Mouse (Mus musculus) MEL-GATA-1-ER (cell line): ENCODE results near the gene Igf2bp1.

ENCODE experiments used
- DNase-seq: peaks from one replicate; pipeline ENCODE4 v3.0.0-alpha.2; 2012; ENCODE audit warnings: low read depth; ENCODE audit errors: extremely low read depth

The Igf2bp1 gene

DNA sequence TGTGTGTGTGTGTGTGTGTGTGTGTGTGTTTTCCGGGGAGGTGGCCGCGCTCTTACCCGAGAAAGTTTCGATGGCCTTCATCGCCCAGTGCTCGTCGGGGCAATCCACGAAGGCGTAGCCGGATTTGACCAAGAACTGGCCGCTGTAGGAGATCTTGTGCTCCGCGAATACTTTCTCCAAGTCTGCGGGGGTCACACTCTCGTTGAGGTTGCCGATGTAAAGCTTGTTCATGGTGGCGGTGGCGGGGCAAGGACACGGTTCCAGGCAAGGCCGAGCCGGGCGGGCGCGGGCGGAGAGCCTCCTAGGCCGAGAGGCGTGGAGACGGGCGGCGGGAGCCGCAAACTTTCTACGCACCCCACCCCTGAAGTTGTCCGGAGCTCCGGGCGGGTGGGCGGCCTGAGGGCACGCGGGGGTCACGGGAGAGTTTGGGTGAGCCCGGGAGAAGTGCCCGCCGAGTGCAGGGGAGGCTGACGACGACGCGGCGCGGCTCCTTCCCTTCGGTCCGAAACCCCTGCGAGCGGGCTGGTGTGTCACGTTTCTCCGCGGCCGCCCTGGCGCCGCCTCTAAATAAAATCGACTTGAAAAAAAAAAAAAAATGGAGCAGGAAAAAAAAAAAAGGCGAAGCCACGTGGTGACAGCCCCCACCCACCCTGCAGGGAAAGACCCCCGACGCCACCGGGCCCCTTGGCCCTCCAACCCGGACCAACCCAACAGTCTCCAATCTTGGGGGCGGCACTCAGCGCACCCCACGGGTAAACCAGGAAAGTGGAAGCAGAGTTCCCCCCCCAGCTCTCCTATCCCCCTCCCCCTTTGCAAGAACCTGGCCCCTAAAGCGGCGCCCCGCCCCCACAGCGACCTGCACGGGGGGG, at the start of gene Igf2bp1:
Gene Igf2bp1 (minus strand): TSS at position 538 of the 869 bp plus-strand sequence.
- no peak for DNase-seq

DNA sequence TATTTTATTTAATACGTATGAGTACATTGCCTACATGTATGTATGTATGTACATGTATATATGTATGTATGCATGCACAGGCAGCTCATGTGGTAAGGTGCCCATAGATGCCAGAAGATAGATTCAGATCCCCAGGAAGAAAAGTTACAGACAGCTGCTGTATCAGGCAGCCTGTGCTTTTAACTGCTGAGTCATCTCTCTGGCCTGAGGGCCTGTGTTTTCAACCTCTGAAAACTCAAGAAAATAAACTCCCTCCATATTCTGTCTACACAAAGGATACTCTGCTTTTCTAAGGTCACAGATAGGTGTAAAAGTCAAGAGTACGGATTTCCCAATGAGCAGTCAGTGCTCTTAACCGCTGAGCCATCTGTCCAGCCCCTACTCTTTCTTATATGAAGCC, 45.1 kb upstream of the Igf2bp1 start:
- DNase-seq: no peak

DNA sequence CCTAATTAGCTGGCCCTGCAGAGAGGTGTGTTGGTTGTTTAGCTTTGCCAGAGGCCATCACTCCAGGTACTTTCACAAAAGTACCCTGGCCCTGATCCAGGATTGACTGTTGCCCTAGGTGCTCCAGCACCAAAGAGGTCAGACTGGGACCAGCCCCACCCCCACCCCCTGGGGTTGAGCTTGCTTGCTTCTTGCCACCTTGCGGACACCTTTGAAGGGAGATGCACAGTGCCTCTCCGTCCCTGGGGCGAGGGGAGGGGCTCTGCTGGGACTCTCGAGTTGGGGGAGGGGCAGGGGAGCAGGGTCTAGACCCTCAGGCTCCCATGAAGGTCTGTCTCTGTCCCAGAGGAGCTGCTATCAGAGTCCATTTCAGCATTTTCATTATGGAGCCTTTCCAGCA, 44.2 kb upstream of the Igf2bp1 start:
- DNase-seq: no peak

DNA sequence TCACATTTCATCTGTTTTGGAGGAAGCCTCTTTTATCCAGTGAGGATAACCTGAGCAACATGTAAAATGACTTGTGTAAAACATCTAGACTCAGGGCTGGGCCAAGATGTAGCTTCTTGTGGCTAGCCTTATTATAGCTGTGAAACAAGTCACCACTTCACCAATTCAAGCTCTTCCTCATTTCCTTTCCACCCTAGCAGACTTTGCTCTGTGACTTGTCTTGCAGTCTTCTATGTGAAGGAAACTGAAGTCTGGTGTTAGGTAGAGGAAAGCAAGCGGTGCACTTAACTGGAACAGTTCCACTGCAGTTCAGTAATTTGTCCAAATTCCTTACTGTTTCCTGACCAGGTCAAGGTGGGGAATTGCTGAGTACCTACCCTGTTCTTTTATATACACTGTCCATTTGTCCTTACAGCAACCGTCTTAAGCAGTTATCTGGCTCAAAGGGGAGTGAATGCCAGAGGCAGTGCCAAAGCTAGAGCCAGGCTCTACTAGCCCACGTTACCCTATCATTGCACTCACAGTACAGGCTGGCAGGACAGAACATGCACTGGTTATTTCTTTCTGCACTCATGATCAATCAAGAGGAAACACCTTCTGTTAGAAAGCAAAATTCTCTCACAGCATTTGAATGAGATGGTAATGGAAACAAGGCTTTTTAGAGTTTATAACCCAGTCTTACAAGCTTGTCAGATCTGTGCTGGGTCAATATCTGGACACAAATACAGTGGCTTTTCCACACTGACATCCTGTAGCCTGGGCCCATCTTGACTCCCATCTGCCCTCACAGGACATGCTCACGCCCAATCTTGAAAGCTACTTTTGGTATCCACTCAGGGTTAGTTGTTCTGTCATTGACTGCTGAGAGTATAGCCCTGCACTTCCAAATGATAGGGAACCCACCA, 42.0 kb upstream of the Igf2bp1 start:
- DNase-seq: no peak

DNA sequence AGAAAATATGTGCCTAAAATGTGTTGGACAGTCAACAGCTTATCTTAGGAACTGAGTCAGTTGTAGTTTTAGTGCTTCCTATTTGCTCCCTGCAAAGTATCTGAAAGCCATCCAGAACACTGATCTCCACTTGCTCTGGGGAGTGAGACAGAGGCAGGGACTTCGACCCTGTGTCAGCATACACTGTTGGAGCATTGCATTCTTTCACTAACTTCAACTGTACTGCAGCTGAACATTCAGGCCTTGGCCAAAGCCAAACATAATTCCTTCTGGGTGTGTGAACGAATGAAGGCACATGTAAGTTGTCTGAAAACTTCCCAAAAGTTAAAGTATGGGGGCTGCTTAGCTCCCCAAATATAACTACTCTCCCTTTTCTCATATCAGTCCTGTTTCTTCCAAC, 41.1 kb upstream of the Igf2bp1 start:
- no peak for DNase-seq

DNA sequence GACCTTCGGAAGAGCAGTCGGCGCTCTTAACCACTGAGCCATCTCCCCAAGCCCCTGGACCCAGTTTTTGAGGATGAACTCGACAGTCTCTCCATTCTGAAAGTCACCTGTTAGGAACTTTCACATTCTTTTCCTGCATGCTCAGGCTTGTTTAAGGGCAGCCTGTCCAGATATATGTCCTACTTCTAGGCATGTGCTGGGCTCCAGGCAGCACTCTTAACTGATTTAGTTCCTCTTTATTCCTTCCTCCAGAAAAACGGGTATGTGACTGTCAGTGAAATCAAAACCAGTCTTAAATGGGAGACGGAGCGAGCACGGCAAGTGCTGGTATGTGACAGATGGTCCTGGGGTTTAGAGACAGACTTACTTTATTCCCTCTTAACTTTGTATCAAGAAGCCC, 40.3 kb upstream of the Igf2bp1 start:
- DNase-seq: no peak

DNA sequence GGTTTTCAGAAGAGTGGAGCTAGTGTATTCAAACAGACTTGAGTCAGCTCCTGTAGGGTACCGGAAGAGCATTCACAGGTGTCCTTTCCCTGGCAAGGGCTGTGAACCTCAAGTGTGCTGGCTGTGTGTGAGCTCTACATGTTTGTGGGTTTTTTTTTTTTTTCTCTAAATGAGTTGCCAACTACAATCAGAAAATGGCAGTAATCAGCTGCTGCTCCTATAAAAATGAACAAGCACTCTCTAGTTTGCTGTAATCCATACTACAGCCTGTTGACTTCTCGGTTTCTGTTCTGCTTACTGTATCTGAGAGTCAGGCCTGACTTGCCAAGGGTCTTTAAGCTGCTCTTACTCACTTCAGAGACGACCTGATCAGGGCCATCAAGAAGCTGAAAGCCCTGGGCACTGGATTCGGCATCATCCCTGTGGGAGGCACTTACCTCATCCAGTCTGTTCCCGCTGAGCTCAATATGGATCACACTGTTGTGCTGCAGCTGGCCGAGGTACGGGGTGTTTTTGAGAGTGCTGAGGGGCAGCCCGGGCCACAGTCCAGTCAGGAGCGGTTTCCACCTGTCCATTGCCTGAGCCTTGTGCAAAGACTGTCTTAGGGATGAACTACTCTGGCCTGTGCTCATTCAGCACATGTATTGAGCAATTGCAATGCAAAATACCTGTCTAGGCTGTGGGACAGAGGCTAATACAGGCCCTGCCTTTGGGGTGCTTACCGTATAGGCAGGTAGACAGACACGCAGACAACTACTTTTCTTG, 39.2 kb upstream of the Igf2bp1 start:
- no peak for DNase-seq

DNA sequence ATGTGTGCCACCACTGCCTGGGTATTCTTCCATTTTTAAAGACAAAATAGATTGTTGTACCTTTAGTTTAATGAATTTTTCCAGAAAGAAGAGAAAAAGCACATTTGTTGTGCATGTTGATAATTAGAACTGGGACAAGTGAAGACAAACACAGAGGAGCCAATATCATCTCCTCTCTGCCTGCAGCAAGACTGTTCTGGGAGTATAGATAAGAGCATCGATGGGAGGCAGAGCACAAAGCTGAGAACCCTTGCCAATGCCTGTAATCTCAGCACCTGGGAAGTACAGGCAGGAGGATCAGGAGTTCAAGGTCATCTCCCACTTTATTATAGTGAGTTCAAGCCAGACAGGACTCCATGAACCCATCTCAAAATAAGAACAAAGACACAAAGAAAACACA, 32.8 kb upstream of the Igf2bp1 start:
- no peak for DNase-seq

DNA sequence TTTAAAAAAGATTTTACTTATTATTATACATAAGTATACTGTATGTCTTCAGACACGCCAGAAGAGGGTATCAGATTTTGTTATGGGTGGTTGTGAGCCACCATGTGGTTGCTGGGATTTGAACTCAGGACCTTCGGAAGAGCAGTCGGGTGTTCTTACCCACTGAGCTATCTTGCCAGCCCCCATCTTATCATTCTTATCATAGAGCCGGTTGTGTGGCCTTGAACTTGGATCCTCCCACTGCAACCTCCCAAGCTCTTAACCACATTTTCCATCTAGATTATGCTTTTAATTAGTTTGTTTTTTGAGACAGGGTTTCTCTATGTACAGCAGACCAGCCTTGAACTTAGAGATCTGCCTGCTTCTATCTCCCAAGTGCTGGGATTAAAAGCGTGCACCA, 31.8 kb upstream of the Igf2bp1 start:
- DNase-seq: no peak

DNA sequence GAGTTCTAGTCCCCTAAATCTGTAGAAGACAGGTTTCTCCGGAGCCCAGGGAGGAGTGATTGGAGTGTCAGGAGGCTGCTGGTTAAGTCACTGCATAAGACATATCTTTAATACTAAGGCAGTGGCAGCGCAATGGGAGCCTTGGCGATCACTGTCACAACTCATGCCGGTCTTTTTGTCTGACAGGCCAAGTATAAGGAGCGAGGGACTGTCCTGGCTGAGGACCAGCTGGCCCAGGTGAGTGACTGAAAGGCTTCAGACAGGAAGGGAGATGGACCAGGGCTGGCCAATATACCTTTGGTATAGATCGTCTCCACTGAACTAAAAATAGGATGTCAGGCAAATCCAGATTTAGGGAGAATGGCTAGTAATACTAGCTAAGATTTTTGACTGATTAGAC, 29.4 kb upstream of the Igf2bp1 start:
- DNase-seq: no peak

DNA sequence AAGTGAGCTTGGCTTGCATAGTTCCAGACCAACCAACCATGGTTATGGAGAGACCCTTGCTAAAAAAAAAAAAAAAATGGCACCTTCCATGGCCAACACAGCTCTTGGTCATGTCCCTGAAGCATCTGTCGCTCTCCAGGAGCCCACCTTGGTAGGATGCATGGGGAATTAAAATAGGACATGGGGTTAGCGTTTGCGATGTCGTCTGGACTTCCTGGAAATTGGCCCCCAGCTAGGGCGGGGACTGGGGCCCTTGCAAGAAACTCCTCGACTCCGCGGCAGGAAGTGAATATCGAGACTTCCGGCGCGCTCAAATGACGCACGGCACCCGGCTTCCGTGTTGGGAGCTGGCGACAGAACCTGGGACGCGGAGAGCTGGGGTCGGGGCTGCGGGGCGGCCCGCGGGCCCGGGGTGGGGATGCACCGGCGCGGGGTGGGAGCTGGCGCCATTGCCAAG, 28.9 kb upstream of the Igf2bp1 start, which contains the start of gene Snf8:
Gene Snf8 (plus strand): TSS at position 290 of the 457 bp plus-strand sequence.
- peak; percentile 90 for DNase-seq

DNA sequence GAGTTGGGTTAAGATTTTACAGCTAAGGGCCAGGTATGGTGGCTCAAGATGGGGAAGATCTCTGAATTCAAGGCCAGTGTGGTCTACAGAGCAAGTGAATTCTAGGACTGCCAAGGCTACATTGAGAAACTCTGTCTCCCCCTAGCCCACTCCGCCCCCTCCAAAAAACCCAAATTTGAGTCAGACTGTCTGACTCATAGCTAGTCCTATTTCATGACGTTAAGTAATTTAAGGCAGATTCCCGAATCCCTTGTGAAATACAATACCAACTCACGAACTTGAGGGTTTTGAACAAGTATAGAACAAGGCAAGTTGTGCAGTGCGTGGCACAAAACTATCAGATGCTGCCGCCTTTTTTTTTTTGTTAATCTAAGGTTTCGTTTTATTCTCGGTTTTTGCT, 28.4 kb upstream of the Igf2bp1 start:
- no peak for DNase-seq

DNA sequence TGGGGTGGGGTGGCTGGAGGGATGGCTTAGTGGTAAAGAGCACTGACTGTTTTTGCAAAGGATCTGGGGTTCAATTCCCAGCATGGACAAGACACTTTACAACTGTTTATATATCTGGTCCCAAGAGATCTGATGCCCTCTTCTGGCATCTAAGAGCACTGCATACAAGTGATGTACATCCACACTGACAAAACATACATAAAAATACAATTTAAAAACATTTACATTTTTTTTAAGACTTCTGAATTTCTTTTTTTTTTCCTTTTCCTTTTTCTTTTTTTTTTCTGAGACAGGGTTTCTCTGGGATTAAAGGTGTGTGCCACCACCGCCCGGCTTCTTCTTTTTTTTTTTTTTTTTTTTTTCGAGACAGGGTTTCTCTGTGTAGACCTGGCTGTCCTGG, 27.5 kb upstream of the Igf2bp1 start:
- peak; percentile 57 for DNase-seq

DNA sequence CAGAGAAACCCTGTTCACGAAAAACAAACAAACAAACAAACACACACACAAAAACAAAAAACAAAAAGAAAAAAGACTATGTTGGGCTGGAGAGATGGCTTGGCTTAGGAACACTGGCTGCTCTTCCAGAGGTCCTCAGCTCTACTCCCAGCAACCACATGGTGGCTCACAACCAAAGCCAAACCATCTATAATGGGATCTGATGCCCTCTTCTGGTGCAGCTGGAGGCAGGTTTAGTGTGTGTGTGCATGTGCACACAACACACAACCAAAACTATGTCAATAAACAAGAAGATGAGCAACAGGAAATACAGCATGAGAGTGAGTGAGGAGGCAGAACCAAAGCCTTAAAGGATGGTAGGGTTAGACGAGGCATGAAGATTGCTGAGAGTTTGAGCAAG, 26.0 kb upstream of the Igf2bp1 start:
- no peak for DNase-seq

DNA sequence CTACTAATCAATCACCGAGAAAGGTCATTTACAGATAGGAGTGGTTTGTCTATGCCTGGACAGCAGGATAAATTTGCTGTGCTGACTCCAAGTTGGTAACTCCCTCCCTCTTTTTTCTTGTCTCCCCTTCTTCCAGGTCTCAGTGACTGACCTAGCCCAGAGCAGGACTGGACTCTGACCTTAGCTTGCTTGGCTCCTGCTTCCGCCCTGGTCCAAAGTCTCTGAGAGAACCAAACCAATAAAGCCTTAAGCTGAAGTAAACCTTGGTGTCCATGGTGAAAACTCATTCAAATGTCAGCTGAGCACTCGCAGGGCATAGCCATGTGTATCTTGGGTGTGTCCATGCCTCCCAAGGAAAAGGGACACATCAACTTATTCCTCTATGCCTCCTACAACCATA, 24.8 kb upstream of the Igf2bp1 start:
- no peak for DNase-seq

DNA sequence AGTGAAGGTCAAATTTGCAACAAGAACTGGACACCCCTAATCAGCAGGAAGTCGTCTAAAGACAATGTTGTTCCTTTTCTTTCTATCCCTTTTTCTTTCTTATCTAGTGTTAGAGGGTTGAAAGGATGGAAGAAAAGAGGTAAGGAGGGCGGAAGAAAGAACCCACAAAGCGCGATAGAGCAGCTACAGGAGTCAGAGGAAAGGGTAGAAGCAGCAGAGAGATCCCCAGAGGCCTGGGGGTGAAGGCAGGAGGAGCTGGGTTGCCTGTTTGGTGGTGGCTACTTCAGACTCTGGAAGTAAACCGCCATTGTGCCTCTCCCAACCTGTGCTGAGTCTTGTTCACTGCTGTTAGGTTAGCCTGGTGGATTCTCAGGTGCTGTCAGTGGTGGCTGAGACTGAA, 22.4 kb upstream of the Igf2bp1 start:
- peak; percentile 39 for DNase-seq

DNA sequence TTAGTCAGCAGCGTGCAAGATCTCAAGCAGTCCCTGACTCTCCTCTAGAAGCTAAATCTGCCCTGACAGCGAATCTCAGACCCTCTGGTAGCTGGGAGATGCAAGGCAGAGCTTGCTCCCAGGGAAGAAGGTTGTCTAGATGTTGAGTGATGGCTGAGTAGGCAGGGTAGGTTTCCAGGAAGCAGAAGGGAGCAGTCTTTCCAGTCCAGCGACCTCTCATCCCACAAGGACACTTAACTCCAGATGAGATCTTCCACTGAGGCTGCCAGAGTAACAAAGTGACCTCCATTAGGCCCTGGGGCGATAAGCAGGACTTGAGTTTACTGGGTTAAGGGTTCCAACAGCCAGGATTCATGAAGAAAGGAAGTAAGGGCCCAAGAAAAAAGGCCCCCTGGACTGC, 14.9 kb upstream of the Igf2bp1 start:
- no peak for DNase-seq

DNA sequence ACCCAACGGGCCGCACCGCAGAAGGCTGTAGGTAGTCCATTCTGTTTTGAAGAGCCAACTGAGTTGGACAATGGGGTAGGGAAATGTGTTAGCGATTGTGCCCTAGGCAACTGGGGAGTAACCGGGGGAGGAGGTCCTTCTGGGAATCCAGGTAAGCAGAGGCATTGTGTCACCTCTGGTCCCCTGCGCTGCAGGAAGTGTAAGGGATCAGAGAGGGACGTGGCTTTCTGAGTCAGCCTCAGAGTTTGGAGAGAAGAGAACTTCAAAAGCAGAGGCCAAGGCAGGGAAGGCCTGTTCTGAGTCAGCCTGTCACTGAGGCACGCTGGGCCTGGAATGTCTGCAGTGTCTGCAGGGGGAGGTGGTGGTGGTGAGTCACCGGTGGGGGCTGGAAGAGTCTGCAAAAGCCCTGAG, 12.2 kb upstream of the Igf2bp1 start:
- DNase-seq: no peak

DNA sequence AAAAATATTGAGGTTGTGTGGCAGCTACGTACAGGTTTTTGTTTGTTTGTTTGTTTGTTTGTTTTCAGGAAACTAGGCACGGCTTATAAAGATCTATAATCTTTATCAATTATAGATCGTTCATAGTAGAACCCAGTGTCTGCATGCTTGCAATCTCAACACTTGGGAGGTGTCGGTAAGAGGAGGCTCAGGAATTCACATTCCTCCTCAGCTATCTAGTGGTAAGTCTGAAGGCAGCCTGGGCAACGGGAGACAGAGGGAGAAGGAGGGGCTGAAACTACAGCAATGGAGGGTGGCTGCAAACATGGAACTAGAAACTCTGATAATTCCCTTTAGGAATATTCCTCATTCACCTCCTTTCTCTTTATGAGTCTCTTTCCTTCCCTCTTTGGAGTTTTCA, 9.7 kb upstream of the Igf2bp1 start:
- no peak for DNase-seq

DNA sequence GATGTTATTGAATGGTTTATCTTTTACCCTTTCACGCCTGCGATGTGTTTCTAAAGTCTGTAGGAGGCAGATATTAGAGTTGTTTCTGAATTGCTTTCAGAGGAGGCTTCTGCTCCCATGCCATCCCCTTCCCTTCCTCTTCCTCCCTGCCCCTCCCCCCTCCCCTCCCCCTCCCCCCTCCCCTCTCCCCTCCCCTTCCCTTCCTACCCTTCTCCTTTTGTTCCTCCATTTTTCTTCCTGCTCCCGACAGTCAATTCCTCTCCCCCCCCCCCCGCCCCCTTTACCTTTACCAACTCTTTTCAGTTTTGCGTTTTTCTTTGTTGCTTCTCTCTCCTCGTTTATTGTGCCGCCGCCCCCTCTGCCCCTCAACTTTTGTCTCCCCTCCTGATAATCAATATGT, 6.2 kb upstream of the Igf2bp1 start:
- DNase-seq: no peak

DNA sequence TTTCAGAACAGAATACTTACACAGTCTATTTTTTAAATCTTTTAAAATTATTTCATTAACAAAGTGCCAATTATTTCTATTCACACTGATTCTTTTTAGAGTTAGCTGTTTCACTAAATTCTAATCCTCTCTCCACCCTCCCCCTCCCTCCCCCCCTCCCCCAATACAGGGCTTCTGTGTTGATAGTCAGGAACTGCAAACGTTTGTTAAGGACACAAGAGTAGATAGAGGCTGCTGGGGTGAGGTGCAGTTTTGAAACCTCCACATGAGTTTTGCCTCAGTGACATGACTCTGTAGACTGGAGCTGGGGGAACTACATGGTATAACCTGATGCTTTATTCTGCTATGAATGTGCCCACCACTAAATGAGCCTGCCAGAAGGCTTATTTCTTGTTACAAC, 3.1 kb upstream of the Igf2bp1 start:
- DNase-seq: no peak
